Mouse (Mus musculus) urinary bladder, postnatal 10 days (tissue): ENCODE results near the gene Elmo3.

Experiments
- DNase-seq: peaks from one replicate; pipeline ENCODE4 v3.0.0; 2022; ENCODE audit warnings: low spot score

Elmo3 gene

DNA sequence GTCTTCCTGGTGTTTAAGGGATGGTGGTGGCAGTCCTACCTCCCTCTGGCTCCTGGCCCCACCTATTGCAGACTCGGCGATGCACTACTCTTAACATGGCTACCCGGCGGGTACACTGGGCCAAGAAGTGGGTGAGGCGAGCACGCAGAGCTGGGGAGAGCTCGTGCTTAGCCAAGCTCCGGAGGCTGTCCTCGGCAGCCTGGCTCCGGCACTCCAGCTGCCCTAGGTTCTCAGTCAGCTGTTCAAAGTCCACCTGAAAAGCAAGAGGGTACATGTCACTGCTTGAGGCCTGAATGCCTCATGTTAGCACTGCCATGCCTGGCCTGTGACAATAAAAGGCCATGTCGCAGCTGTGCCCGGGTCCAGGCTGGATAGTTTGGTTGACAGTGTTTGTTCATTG, 24.9 kb downstream of the Elmo3 start:
- DNase-seq: no peak

DNA sequence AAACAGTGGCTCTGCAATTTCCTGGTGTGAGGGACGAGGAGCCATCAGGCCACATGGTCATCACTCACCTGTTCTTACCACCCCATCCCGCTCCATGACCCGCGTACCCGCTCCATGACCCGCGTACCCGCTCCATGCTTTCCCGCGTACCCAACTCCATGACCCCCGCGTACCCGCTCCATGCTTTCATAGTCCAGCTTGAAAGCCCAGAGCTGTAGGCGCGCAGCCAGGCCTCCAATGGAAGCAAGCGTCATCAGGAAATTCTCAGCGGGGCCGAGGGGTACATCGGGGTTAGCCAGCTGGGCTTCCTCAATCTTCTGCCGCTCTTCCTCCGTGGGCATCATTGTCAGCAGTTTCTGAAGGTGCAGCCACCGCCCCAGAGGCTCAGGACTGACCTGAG, 26.1 kb downstream of the Elmo3 start:
- DNase-seq: no peak

DNA sequence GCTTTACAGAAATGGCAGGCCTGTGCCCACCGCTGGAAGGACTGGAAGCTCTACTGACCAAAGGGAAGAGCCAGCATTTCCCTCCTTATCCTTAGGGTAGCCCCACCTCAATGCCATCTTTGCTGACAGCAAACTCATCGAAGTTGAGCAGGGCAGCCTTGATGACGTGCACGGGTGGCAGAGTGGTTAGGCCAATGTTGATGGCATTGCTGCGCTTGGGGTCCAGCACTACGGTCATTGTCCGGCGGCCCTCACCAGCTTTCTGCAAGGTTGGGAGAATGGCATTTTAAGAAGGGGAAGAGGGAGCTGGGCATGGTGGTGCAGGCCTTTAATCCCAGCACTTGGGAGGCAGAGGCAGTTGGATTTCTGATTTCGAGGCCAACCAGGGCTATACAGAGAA, 26.5 kb downstream of the Elmo3 start:
- no peak for DNase-seq

DNA sequence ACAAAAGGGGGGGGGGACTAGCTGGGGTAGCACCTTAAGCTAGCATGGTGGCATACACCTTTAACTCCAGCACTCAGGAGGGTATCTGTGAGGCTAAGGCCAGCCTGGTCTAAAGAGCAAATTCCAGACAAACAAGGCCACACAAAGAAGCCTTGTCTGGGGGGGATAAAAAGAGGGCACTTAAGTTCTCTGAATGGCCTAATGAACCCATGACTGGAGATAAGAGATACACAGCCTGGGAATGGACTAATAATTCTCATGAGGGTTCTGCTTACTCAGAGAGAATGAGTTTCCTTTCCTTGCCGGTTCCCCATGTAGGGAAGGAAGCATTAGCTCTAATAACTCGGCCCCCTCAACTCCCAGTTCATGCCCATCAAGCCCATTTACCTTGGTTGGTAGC, 27.1 kb downstream of the Elmo3 start:
- no peak for DNase-seq

GRCm38 (mm10) chr8:105336373-105337130, 31.2 kb downstream of the Elmo3 start:
- no peak for DNase-seq

GRCm38 (mm10) chr8:105338992-105339391, 33.6 kb downstream of the Elmo3 start:
- no peak for DNase-seq

DNA sequence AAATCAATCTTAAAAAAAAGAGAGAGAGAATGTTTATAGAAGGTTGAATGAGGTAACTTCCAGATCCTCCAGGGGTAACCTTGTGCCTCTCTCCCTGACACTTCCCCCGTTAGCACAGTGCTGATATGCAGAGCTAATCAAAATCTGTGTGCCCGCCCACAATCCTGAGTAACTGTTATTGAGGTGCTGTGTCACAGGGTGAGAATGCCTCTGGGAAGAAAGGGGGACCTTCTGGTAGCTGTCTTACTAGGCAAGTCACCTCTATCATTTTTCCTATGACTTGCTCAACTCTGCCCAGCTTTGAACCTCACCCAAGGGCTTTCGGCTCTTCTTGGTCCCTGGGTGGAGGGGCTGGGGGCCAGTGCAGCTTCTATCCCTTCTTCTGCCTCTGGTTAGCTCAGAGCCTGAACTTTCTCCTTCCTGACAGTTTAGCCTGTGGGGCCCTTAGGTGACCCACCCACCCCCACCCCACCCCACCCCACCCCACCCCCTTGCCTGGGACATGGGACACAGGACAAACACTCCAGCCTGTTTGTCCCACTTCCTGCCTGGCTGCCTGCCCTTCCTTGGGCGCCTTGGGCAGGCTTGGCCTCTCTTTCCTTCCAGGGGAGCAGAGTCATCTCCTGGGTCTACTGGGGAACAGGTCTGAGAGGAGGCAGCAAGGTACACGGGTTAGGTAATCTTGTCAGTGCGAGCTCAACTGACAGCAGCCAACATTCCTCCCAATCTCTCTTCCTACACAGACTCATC, 34.7 kb downstream of the Elmo3 start:
- DNase-seq: no peak

GRCm38 (mm10) chr8:105341399-105341798, 36.0 kb downstream of the Elmo3 start:
- no peak for DNase-seq

DNA sequence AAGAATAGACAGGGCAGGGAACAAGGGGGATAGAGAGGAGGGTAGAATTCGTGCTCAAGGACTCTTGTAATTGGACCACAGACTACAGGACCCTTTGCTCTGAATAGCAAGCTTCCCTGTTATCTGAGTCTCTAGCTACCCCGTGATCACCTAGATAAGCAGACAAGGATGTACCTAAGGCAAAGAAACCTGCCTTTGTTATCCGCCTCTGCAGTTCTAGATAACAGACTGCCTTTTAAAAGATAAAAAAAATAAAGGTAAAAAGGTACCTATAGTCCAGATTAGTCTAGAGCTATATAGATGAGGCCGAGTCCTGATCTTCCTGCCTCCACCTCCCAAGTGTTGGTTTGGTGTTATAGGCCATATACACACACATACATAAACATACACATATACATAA, 37.4 kb downstream of the Elmo3 start:
- no peak for DNase-seq

GRCm38 (mm10) chr8:105343791-105344574, 38.6 kb downstream of the Elmo3 start:
- no peak for DNase-seq

- DNase-seq: no peak
Observed at GRCm38 (mm10) chr8:105345061-105345975, 39.9 kb downstream of the Elmo3 start.

DNA sequence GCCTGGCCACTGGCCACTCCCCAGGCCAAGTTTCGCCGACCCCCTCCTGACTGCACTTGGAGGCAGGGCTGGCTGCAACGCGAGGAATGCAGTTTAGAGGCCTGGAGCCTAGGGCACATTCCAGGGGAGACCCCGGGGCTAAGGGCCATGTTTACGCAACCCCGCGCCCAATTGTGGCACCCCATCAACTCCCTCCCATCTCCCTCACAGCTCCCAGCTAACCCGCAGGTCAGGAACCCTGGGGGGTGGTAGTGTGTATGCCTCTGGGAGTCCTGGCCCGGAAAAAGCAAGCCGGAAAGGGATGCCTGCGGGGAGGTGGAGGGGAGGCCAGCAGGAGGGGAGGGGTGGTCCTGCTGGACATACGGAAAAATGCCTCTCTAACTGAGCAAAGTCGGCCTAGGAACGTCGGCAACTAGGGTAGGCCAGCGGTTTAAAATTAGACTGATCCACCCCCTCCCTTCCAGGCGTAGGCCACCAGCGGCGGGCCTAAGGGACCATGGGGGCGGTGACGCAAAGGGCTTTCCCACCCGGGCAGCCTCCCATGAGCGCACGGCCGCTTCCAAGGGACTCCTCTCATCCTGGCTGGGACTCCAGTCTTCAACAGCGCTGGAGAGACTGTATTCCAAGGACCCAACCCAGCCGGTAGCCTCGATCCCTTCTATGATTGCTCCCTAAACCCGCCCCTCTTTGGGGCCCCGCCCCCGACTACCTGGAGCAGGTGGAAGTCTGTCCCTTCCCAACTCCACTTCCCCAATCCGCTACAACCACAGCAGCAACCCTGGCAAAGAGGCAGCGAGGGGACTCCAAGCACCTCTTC, 41.4 kb downstream of the Elmo3 start:
- DNase-seq: no peak

DNA sequence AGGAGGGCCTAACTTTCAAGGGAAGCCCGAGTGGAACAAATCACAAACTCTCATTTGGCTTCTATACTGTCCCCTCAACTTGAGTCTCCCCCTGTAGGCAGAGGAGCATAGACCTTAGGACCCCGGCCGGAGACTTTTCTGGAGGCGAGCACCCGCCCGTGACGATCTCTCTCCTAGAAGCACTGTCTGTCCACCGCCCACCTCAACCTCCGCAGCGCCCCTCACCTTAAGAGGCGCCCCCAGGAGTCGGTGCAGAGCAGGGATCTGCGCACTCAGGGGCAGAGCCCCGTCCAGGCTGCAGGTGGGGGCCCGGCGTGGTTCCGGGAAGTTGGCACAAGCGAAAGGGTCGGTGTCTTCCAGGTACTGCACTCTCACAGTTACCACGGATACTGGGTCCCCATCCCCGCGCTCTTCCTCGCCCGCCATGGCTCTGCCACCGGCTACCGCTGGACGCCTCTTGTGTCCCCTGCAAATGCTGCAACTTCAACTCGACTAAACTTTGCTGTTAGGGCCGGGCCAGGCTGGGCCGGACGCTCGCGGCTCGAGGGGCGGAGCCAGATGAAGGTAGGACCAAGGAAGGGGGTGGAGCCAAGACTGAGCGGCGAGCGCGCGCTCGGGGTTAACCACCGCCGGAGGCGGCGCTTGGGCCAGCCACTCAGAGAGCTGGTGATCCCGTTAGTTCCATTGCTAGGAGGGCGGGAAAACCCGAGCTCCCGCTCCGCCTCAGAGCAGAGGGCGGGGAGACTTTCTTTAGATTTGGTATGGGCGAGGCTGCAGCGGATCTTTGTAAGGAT, 42.2 kb downstream of the Elmo3 start, which contains the start of gene Fhod1:
Gene Fhod1 (minus strand): TSS at position 526 of the 794 bp plus-strand sequence.
- DNase-seq: peak; percentile 74

DNA sequence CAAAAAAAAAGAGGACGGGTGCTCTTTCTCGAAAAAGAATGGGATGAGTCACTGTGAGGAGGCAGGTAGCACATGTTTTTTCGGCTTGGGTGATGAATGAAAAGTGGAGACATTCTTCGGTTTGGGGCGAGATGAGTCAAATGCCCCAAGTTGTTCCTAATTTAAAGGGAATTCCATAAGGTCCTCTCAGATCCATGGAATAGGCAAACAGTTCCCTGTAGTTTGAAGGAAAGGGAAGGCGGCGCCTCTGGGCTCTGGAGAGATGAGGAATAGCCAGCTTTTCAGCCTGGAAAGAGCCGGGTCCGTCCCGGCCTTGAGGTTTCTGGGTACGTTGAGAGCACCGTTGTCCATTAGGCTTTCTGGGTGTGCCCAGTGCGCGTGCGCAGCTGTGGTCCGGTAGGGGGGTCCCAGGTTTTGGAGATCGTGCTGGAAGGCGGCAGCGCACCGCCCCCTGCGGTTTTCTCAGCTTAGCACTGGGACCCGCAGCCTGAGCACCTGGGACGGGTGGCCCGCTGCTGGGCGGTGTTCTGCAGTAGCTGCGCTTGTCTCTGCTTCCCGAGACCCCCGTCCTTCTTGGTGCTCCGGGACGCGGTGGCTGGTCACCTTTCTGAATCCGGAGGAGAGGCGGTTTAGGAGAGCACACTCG, 43.2 kb downstream of the Elmo3 start, which contains the start of gene Slc9a5:
Gene Slc9a5 (plus strand): TSS at position 394 of the 646 bp plus-strand sequence.
- DNase-seq: no peak

GRCm38 (mm10) chr8:105349096-105349771, 43.8 kb downstream of the Elmo3 start:
- no peak for DNase-seq

GRCm38 (mm10) chr8:105350186-105350585, 44.8 kb downstream of the Elmo3 start:
- no peak for DNase-seq

GRCm38 (mm10) chr8:105353583-105354135, 48.3 kb downstream of the Elmo3 start:
- DNase-seq: no peak

GRCm38 (mm10) chr8:105354549-105354948, 49.1 kb downstream of the Elmo3 start:
- no peak for DNase-seq
